Mouse (Mus musculus): ENCODE results near the gene Gm9745.
"Not testable (repeated sequence)": the region's sequence is repeated elsewhere in the genome, so short reads cannot be mapped to it uniquely, and the experiment has no call there.

Gm9745 gene

DNA sequence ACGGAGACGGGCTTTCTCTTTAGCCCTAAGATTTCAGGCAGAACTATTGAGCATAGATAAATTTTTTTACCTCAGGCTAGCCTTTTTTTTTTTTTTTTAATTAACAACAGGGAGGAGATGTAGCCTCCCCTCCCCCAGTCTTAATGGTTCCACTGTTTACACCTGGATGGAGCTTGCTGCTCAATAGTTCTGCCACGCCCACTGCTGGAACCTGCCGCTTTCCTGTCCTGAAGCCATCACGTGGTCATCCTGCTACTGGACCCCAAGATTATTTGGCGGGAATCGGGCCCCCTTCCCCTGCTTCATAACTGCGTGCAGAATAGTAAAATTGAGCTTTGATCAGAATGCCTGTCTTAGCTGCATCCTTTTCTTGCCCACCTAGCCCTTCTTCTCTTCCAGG, 34.1 kb downstream of the Gm9745 start:
- in situ Hi-C loops (cut with MboI, MseI), result not testable (repeated sequence)

DNA sequence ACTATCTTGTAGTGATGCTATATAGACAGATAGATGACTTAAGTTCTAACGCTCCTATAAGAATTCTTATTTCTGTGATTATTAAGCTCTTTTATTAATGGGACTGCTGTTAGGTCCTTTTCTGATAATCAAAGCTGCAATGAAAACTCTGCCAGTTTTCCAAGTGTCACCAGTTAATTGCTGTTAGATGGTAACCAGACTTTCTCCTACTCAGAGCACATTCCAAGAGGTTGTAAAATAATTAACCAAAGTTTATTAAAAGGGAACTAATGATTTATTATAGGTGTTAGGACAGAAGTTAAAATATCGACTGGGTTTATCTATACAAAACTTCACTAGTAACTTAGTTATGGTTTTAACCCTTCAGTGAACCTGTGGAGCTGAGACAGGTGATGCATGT, 42.0 kb downstream of the Gm9745 start:
- in situ Hi-C loops (cut with MboI, MseI), result not testable (repeated sequence)

All from T-helper 17 cell (primary cell).